In genomic region chr12:84170610-84171009, GRCm38 (mm10) we compare ENCODE assay signal across 20 mouse cellular contexts. TPM values are rescaled to one million over a fixed set of nuclear protein-coding genes. Genes with fewer than 3 reads are reported as not detected.
DNase-seq lines count a peak whose midpoint lies in the region; ATAC-seq lines count a peak whose summit lies in the region.
"Had no signal": no experiment of that assay in that cellular context is flagged by ENCODE, and none has a peak within 500 bp of the region (broad histone marks: within the 10 kb centered on the region; RNA-seq: fewer than 3 reads in every experiment).

No protein-coding gene starts in this region.

- DNase-seq in CD4-positive helper T cell, adult 2 months (ENCODE audit: low read depth, low spot score) = peak; percentile 67
- DNase-seq in CD4-positive, CD25-positive, alpha-beta regulatory T cell, adult 2 months (ENCODE audit: low read depth, low spot score) = peak; percentile 51
- peak; percentile 72 for DNase-seq in T-cell, adult 2 months (ENCODE audit: low spot score)
- peak; percentile 82 for DNase-seq in naive thymus-derived CD4-positive, alpha-beta T cell, adult 2 months (ENCODE audit: low read depth)
- no peak for DNase-seq in frontal cortex, postnatal 36 days (ENCODE audit: low spot score in 2 of 2)
- DNase-seq in testis, postnatal 10 days (ENCODE audit: low spot score) = no peak
- DNase-seq: adrenal gland, adult 2 months; adrenal gland, postnatal 10 days; adrenal gland, postnatal 25 days; cerebellum, adult 11 months; cerebellum, adult 18-20 months; cerebellum, adult 8-10 months; cerebellum, adult 9-11 months; cerebellum, postnatal 14 days; cerebellum, postnatal 36 days; embryo, embryonic 11 days had no signal

- ATAC-seq in megakaryocyte-erythroid progenitor cell, adult 5-6 weeks (replicated peaks; ENCODE audit: low FRiP score, low TSS enrichment, poor library complexity, severe bottlenecking) = no peak
- ATAC-seq: forebrain, embryonic 14.5 days; forebrain, embryonic 16.5 days; Patski had no signal

RNA-seq across cellular contexts. Expression of gene Pnma1, which starts 22.3 kb away (rescaled TPM):
- total RNA-seq in megakaryocyte-erythroid progenitor cell, adult 5-6 weeks (2014; fragmentation: Nextera tagmentation) = not detected in 2 replicates
- total RNA-seq in megakaryocyte-erythroid progenitor cell, adult 5-6 weeks (2017) = 1.2 TPM in 1 of 2 replicates, not detected in the other

RNA-seq across cellular contexts. Expression of gene Elmsan1, which starts 48.1 kb away (rescaled TPM):
- total RNA-seq in megakaryocyte-erythroid progenitor cell, adult 5-6 weeks (2014; fragmentation: Nextera tagmentation) = 29.6 and 42.1 TPM in 2 replicates
- total RNA-seq in megakaryocyte-erythroid progenitor cell, adult 5-6 weeks (2017) = 12.9 and 13.2 TPM in 2 replicates

RNA-seq across cellular contexts. Expression of gene Dnal1, which starts 56.4 kb away (rescaled TPM):
- total RNA-seq in megakaryocyte-erythroid progenitor cell, adult 5-6 weeks (2014; fragmentation: Nextera tagmentation) = 0.26 and 3.9 TPM in 2 replicates
- total RNA-seq in megakaryocyte-erythroid progenitor cell, adult 5-6 weeks (2017) = 1.4 and 2.3 TPM in 2 replicates

Comparison
In these comparisons a context has a peak if more than half of its experiments do, and no peak if none do; other contexts are left out.
1. DNase-seq: peak in CD4-positive helper T cell, adult 2 months (single experiment), CD4-positive, CD25-positive, alpha-beta regulatory T cell, adult 2 months (single experiment), T-cell, adult 2 months (single experiment) and naive thymus-derived CD4-positive, alpha-beta T cell, adult 2 months (single experiment); none in frontal cortex, postnatal 36 days (0 of 2) and testis, postnatal 10 days (single experiment).